Mouse (Mus musculus): ENCODE data around the gene Rorc.

DNA sequence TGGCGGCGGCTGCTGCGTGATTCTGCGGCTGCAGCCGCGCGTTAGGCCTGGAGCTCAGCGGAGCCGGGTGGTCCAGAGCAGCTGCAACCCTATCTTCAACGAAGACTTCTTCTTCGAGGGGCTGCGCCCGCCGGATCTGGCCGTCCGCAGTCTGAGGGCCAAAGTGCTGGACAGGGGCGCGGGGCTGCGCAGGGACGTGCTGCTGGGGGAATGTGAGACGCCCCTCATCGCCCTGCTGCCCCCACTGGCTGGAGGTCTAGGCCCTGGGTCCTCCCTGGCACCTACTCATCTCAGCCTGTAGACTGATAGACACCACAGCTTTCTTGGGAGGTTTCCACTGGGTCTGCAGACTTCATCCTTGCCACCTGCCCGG is 8.5 kb upstream of the Rorc start:
- TF ChIP-seq CTCF (IDR thresholded peaks at IDR 0.05; ENCODE audit: extremely low read depth, insufficient read length, insufficient replicate concordance, low read depth, low read length) (no peak), POLR2A (IDR thresholded peaks at IDR 0.05; ENCODE audit: low read depth, low read length) (no peak)
